Mouse (Mus musculus) CD4-positive, CD25-positive, alpha-beta regulatory T cell, adult 9 weeks (primary cell): ENCODE measurements around the gene Cemip2. TPM values are rescaled to one million over a fixed set of nuclear protein-coding genes. Genes with fewer than 3 reads are reported as not detected.

Experiments
- polyA plus RNA-seq: library from polyadenylated mRNA; unstranded; fragments of 100-300 nt; shearing (Covaris generic); gene quantifications from one replicate; pipeline ENCODE4 v1.2.1, GENCODE M21; 2017

Gene Cemip2
- 4.4 TPM for polyA plus RNA-seq

GRCm38 (mm10) chr19:21778147-21778917 lies at the start of gene Cemip2:
Gene Cemip2, plus strand, starts transcription at chr19:21778342.

Other genes starting within 250 kb of the Cemip2 start
- 37.6 TPM for gene 1110059E24Rik, start 125.4 kb upstream of the Cemip2 start, polyA plus RNA-seq
- gene Abhd17b, start 125.2 kb upstream of the Cemip2 start, polyA plus RNA-seq, result 4.5 TPM